Mouse (Mus musculus) C2C12 (cell line): ENCODE data around the gene Atp6v1b1. TPM values are rescaled to one million over a fixed set of nuclear protein-coding genes. Genes with fewer than 3 reads are reported as not detected.
"Not testable (repeated sequence)": the region's sequence is repeated elsewhere in the genome, so short reads cannot be mapped to it uniquely, and the experiment has no call there.

Source experiments
- H3K27me3 ChIP-seq: one replicate; pipeline ENCODE4 v1.6.1; 2011; ENCODE audit not compliant: control insufficient read depth, insufficient read depth, insufficient read length
- H3K36me3 ChIP-seq: one replicate; pipeline ENCODE4 v1.6.1; 2011; ENCODE audit not compliant: control insufficient read depth, insufficient read depth
- H3K4me3 ChIP-seq: one replicate; pipeline ENCODE4 v1.5.1; 2011; ENCODE audit warnings: mild to moderate bottlenecking, control low read depth; ENCODE audit not compliant: poor library complexity, insufficient read depth, severe bottlenecking
- H3K79me2 ChIP-seq: one replicate; pipeline ENCODE4 v1.6.1; 2011; ENCODE audit not compliant: control insufficient read depth, insufficient read depth
- H3K79me3 ChIP-seq: one replicate; pipeline ENCODE4 v1.6.1; 2011; ENCODE audit warnings: low read depth, control low read depth
- H3ac ChIP-seq: one replicate; pipeline ENCODE3; 2011; ENCODE audit warnings: low read depth; ENCODE audit not compliant: control insufficient read depth, insufficient read length
- CEBPB ChIP-seq: IDR thresholded peaks from one replicate; pipeline ENCODE4 v1.6.1; 2011; ENCODE audit warnings: low read depth, mild to moderate bottlenecking, control low read depth, moderate library complexity
- CTCF ChIP-seq: IDR thresholded peaks from one replicate; pipeline ENCODE4 v1.5.1; 2011; ENCODE audit not compliant: control insufficient read depth, insufficient read depth, insufficient read length
- FOSL1 ChIP-seq: IDR thresholded peaks from one replicate; pipeline ENCODE4 v1.8.0; 2011; ENCODE audit warnings: mild to moderate bottlenecking, low read length; ENCODE audit not compliant: poor library complexity, insufficient read depth, severe bottlenecking
- MAX ChIP-seq: IDR thresholded peaks from one replicate; pipeline ENCODE4 v1.6.1; 2011; ENCODE audit warnings: mild to moderate bottlenecking, control low read depth
- MYOD1 ChIP-seq: IDR thresholded peaks from one replicate; pipeline ENCODE4 v1.6.1; 2011; ENCODE audit warnings: low read depth; ENCODE audit not compliant: control insufficient read depth, insufficient read length
- MYOG ChIP-seq: IDR thresholded peaks from one replicate; pipeline ENCODE4 v1.6.1; 2011; ENCODE audit not compliant: control insufficient read depth, insufficient read length; ENCODE audit errors: extremely low read depth
- USF1 ChIP-seq: IDR thresholded peaks from one replicate; pipeline ENCODE4 v1.6.1; 2011; ENCODE audit warnings: low read depth, mild to moderate bottlenecking, control low read depth, moderate library complexity
- polyA plus RNA-seq: library from polyadenylated mRNA; unstranded; fragments of >200 nt; fragmentation: generic; extraction: Trizol; gene quantifications from one replicate; pipeline ENCODE4 v1.2.1, GENCODE M21; 2012; ENCODE audit warnings: missing spikeins

The Atp6v1b1 gene
- polyA plus RNA-seq, 1 experiment, result not detected

DNA sequence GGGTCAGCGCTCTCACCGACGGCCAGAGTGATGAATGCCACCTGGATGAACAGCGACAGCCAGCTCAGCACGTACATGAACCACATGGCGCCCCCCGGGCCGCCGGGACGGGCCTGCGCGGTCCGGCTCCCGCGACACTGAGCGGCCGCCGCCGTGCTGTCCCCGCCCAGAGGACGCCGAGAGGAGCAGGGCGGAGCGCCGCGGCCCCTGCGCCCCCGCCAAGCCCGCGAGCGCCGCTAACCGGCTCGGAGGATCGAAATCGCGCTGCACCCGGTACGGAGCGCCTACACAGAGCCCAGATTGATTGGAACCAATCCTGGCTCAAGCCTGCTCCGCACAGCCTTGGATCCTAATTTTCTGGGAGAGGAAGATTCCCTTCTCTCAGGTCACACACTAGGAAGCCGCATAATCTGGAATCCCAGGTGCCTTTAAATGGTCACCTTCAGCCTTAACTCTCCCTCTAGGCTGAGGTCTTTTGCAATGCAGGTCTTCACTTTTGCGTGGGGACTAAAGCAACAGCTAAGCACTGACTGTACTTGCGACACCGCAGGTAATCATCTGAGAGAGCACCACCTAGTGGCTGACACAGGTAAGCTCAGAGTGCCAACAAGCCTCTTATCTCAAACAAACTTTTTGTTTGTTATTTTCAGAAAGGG is 33.0 kb downstream of the Atp6v1b1 start, which contains the start of gene Tex261:
TSS of gene Tex261 (minus strand) at position 176 of the 656 bp plus-strand sequence.
- peak within 1 kb of the TSS; percentile 96 for H3K4me3 ChIP-seq
- TF ChIP-seq MYOG (no peak), CEBPB (peak; percentile 80), FOSL1 (no peak), CTCF (peak; percentile 93), MAX (peak; percentile 28), USF1 (no peak), MYOD1 (no peak)

DNA sequence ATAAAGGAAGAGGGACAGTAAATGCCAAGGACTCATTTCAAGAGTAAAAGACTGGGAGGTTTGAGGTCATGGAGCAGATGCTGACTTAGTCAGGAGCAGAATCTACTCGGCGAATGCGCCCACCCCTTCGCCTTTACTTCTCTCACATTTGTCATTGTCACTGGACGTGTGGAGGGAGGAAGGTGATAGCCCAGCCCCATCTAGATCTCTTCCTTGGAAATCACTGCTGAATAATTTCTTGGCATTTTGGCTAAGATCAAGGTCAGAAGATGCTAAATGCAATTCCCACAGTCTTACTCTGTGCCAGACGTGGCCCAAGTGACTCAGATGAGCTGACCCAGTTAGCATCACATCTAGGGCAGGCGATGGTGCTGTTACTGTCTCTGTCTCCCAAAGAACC is 35.5 kb downstream of the Atp6v1b1 start:
- Histone ChIP-seq H3K36me3 (peaks cover 2% of the 10 kb centered on the region), H3K4me3 (no peak overlapping the region), H3K27me3 (no peaks in the 10 kb centered on the region), H3ac (no peak overlapping the region), H3K79me3 (peaks cover 11% of the 10 kb centered on the region), H3K79me2 (peaks cover 22% of the 10 kb centered on the region)
- no peak for TF ChIP-seq CEBPB

More for the DNA sequence above, 33.0 kb downstream of the Atp6v1b1 start, which contains the start of gene Tex261:
- H3K27me3 ChIP-seq, result no peaks in the 10 kb centered on the region
- H3ac ChIP-seq, result peak within 1 kb of the TSS; percentile 95
- peaks cover 29% of the 10 kb centered on the region for H3K79me2 ChIP-seq
- peaks cover 11% of the 10 kb centered on the region for H3K79me3 ChIP-seq
- H3K36me3 ChIP-seq, result peaks cover 13% of the 10 kb centered on the region

DNA sequence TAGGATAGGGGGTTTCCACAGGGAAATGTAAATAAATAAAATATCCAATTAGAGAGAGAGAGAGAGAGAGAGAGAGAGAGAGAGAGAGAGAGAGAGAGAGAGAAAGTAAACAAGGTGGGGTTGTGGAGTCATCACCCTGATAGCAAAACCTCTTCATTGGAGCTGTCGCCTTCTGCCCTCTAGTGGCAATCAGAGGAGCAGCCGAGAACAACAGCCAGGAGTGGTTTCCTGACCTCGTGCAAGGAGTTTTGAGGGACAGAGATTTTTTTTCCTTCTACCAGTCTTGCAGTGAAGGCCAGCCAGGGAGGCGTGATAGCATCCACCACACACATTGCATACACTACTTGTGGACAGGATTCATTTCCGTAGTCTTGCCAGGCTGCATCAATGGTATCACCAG is 36.2 kb downstream of the Atp6v1b1 start:
- peaks cover 15% of the 10 kb centered on the region for H3K79me2 ChIP-seq
- no peak overlapping the region for H3K4me3 ChIP-seq
- H3K27me3 ChIP-seq, result no peaks in the 10 kb centered on the region
- H3K79me3 ChIP-seq, result peaks cover 9% of the 10 kb centered on the region
- H3ac ChIP-seq, result no peak overlapping the region
- peak; percentile 59 for TF ChIP-seq CTCF
- TF ChIP-seq MYOG, result no peak
- H3K36me3 ChIP-seq, result no peaks in the 10 kb centered on the region

DNA sequence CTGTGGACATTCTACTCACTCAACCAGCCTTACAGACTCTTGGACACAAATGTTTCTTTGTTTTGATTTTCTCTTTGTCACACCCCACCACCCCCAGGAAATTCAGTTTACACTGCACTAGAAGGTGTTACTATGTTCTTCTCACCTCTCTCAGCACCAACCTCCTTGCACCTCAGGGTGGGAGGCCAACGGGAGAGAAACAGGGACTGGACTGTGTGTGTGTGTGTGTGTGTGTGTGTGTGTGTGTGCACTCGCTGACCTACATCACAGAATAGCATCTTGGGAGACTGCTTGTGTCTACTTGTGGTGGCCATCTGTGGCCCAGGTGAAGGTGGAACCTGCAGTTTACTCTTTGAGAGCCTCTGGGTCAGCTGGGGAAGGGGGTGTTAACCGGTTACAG is 43.6 kb downstream of the Atp6v1b1 start:
- H3K36me3 ChIP-seq, result no peaks in the 10 kb centered on the region
- no peaks in the 10 kb centered on the region for H3K79me2 ChIP-seq
- H3K4me3 ChIP-seq, result no peak overlapping the region
- no peak overlapping the region for H3ac ChIP-seq
- TF ChIP-seq MYOD1 (no peak), FOSL1 (no peak), USF1 (no peak)
- H3K27me3 ChIP-seq, result peaks cover 12% of the 10 kb centered on the region
- no peaks in the 10 kb centered on the region for H3K79me3 ChIP-seq

DNA sequence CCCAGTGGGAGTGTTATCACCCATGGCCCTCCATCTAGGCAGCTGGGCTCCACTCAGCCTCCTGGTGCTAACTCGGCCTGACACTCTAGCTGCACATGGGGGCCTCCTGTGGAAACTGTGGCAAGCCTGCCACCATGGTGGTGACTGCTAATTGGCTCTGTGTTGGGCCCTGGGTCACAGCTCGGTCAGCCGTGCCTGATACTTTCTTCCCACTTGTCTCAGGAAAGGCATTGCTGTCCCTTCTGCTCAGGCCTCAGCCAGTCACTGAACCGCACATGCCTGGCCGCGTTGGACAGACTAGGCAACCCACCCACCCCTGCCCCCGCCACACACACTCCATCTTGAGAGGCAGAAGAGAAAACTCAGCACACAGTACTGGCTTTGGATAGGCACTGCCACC is 45.8 kb downstream of the Atp6v1b1 start:
- Histone ChIP-seq H3K36me3 (no peaks in the 10 kb centered on the region), H3ac (no peak overlapping the region), H3K79me2 (no peaks in the 10 kb centered on the region), H3K27me3 (peaks cover 12% of the 10 kb centered on the region), H3K4me3 (no peak overlapping the region), H3K79me3 (no peaks in the 10 kb centered on the region)
- no peak for TF ChIP-seq MYOG
- no peak for TF ChIP-seq MAX
- no peak for TF ChIP-seq USF1

- H3K27me3 ChIP-seq, H3ac ChIP-seq, H3K4me3 ChIP-seq, H3K36me3 ChIP-seq, H3K79me2 ChIP-seq, H3K79me3 ChIP-seq: not testable (repeated sequence)
These were observed 47.7 kb downstream of the Atp6v1b1 start for GRCm38 (mm10) chr6:83790533-83790932.
